23 mouse cellular contexts compared by ENCODE assay signal in the genomic region with DNA sequence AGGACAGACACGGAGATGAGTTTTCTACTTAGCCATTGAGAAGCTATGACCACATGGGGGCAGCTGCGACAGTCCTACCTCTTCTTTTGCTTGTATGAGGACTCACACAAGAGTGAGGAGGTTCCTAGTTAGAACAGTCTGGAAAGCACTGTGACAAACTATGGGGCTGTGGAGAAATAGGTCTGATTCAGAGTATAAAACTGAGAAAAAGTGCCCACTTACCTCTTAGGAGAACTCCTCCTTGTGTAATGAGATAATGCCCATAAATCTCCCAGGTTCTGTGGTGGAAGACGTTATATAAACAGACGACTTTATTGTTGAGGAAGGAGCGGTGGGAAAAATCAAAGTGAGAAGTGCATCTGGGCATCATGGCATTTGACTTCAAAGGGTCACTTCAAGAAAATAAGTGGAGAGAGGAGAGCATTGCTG.
A peak's percentile ranks its signal among the peaks of the same experiment; 100 is the strongest.
DNase-seq lines count a peak whose midpoint lies in the region; ATAC-seq and TF ChIP-seq lines count a peak whose summit lies in the region.
"Had no signal": no experiment of that assay in that cellular context is flagged by ENCODE, and none has a peak within 500 bp of the region (broad histone marks: within the 10 kb centered on the region; RNA-seq: fewer than 3 reads in every experiment).

No protein-coding gene starts in this region.

- no peak for ATAC-seq in heart, postnatal 0 days (ENCODE audit: insufficient read depth, low read depth)
- no peak for ATAC-seq in lung, embryonic 14.5 days (ENCODE audit: insufficient read depth)
- ATAC-seq: activated CD4-positive, CD25-positive, alpha-beta regulatory T cell, adult 4 months; forebrain, embryonic 14.5 days; liver, postnatal 0 days; Patski had no signal

- H3K4me1 ChIP-seq in heart, postnatal 0 days (ENCODE audit: control insufficient read depth, insufficient read depth), result no peaks in the 10 kb centered on the region
- no peaks in the 10 kb centered on the region for H3K4me1 ChIP-seq in lung, embryonic 14.5 days (ENCODE audit: insufficient read depth)
- H3K4me1 ChIP-seq: embryonic facial prominence, embryonic 12.5 days; heart, embryonic 12.5 days had no signal

- no peaks in the 10 kb centered on the region for H3K27me3 ChIP-seq in heart, postnatal 0 days (ENCODE audit: control insufficient read depth, insufficient read depth, low read length)
- H3K27me3 ChIP-seq in lung, embryonic 14.5 days (ENCODE audit: insufficient read depth, low read length), result no peaks in the 10 kb centered on the region
- H3K27me3 ChIP-seq: embryonic facial prominence, embryonic 12.5 days; heart, embryonic 12.5 days; Patski had no signal

- H3K27ac ChIP-seq in heart, postnatal 0 days (ENCODE audit: low read depth), result no peak overlapping the region
- H3K27ac ChIP-seq in lung, embryonic 14.5 days (ENCODE audit: low read depth), result no peak overlapping the region
- H3K27ac ChIP-seq: embryonic facial prominence, embryonic 12.5 days; hindbrain, embryonic 14.5 days; limb, embryonic 10.5 days had no signal

- DNase-seq in heart, postnatal 0 days (ENCODE audit: low spot score), result no peak
- DNase-seq in heart, postnatal 25 days (ENCODE audit: low spot score), result no peak
- peak; percentile 32 for DNase-seq in lung, embryonic 14.5 days
- DNase-seq in lung, adult 18-20 months, result no peak
- peak; percentile 24 for DNase-seq in ZHBTc4 (ENCODE audit: low read depth, low spot score)
- peak; percentile 31 for DNase-seq in kidney, postnatal 10 days
- no peak for DNase-seq in c-Kit-positive CD71-positive TER-119-positive erythroid progenitor cells, embryonic 14.5 days (ENCODE audit: low spot score)
- DNase-seq in cerebellum, adult 18-20 months, result no peak
- DNase-seq: adrenal gland, postnatal 10 days; cerebellum, adult 2 months; heart, postnatal 36 days; liver, postnatal 0 days; right cerebral cortex, adult 18-20 months; thymus, postnatal 25 days had no signal

- WGBS in heart, postnatal 0 days, result 49% methylated on average over 5 of the region's 5 CpGs
- WGBS in lung, embryonic 14.5 days, result 31% methylated on average over 5 of the region's 5 CpGs

- H3K4me2 ChIP-seq in heart, postnatal 0 days (ENCODE audit: low read depth, low read length), result no peak overlapping the region
- H3K4me2 ChIP-seq in lung, embryonic 14.5 days, result no peak overlapping the region
- H3K4me2 ChIP-seq: embryonic facial prominence, embryonic 12.5 days; heart, embryonic 12.5 days; hindbrain, embryonic 14.5 days; midbrain, embryonic 11.5 days had no signal

- intact Hi-C loops in heart, postnatal 25 days (cut with DNase I), result no loop called here

- no peak overlapping the region for H3K9ac ChIP-seq in heart, postnatal 0 days (replicated peaks; ENCODE audit: low read depth, low read length)
- no peak overlapping the region for H3K9ac ChIP-seq in lung, embryonic 14.5 days
- H3K9ac ChIP-seq: embryonic facial prominence, embryonic 12.5 days; heart, embryonic 12.5 days; hindbrain, embryonic 14.5 days; liver, postnatal 0 days had no signal

- H3K36me3 ChIP-seq in heart, postnatal 0 days (replicated peaks; ENCODE audit: control insufficient read depth, insufficient read depth, low read length), result no peaks in the 10 kb centered on the region
- H3K36me3 ChIP-seq in lung, embryonic 14.5 days (ENCODE audit: insufficient read depth), result no peaks in the 10 kb centered on the region
- H3K36me3 ChIP-seq: embryonic facial prominence, embryonic 12.5 days; heart, embryonic 12.5 days; limb, embryonic 10.5 days had no signal

- peak; percentile 20; the same call in 1 of the 2 replicates for TF ChIP-seq CTCF in heart, postnatal 0 days (IDR thresholded peaks at IDR 0.05; ENCODE audit: low read depth)
- TF ChIP-seq CTCF in lung, embryonic 14.5 days (IDR thresholded peaks at IDR 0.05; ENCODE audit: low read depth), result 0 out of 2 replicates have a peak, but pooled peaks have one; percentile 22

- H3K9me3 ChIP-seq in heart, postnatal 0 days (replicated peaks; ENCODE audit: control insufficient read depth, low read length), result no peaks in the 10 kb centered on the region
- no peaks in the 10 kb centered on the region for H3K9me3 ChIP-seq in lung, embryonic 14.5 days (ENCODE audit: low read depth, low read length)
- H3K9me3 ChIP-seq: embryonic facial prominence, embryonic 12.5 days; heart, embryonic 12.5 days; limb, embryonic 10.5 days had no signal

- TF ChIP-seq EP300 in heart, postnatal 0 days (IDR thresholded peaks at IDR 0.05; ENCODE audit: low read depth), result no peak

- H3K4me3 ChIP-seq in heart, postnatal 0 days (ENCODE audit: low read depth, low read length), result no peak overlapping the region
- no peak overlapping the region for H3K4me3 ChIP-seq in lung, embryonic 14.5 days (ENCODE audit: low read depth, low read length)
- H3K4me3 ChIP-seq: embryonic facial prominence, embryonic 12.5 days; erythroblast, embryonic 14.5 days; heart, embryonic 12.5 days; limb, embryonic 10.5 days had no signal

Comparison
In these comparisons a context has a peak if more than half of its experiments do, and no peak if none do; other contexts are left out.
1. DNase-seq: peak in lung, embryonic 14.5 days (single experiment), ZHBTc4 (single experiment) and kidney, postnatal 10 days (single experiment); none in heart, postnatal 0 days (single experiment), heart, postnatal 25 days (single experiment), lung, adult 18-20 months (0 of 2), c-Kit-positive CD71-positive TER-119-positive erythroid progenitor cells, embryonic 14.5 days (single experiment) and cerebellum, adult 18-20 months (0 of 2).